In the genomic region with DNA sequence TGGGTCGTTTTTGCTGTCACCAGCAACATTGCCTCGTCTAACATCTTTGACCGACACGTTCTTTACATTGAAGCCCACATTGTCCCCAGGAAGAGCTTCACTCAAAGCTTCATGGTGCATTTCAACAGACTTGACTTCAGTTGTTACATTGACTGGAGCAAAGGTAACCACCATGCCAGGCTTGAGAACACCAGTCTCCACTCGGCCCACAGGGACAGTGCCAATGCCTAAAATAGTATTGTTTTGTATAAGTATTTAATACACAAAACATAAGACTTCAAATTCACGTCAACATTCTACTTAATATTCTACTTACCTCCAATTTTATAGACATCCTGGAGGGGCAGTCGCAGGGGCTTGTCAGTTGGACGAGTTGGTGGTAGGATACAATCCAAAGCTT, we compare ENCODE assay signal across 8 mouse cellular contexts. TPM values are rescaled to one million over a fixed set of nuclear protein-coding genes. Genes with fewer than 3 reads are reported as not detected.
DNase-seq lines count a peak whose midpoint lies in the region; ATAC-seq and TF ChIP-seq lines count a peak whose summit lies in the region.
"Not testable (repeated sequence)": the region's sequence is repeated elsewhere in the genome, so short reads cannot be mapped to it uniquely, and the experiment has no call there.

No protein-coding gene starts in this region.

- DNase-seq in B cell, adult 2 months = peak; percentile 17 to 18
- DNase-seq in embryonic facial prominence, embryonic 10.5 days (ENCODE audit: low spot score); forebrain, embryonic 14.5 days (ENCODE audit: low spot score); limb, embryonic 14.5 days (ENCODE audit: low spot score); neural tube, embryonic 11.5 days (ENCODE audit: low spot score): not testable (repeated sequence)

- H3K27me3 ChIP-seq in embryonic facial prominence, embryonic 10.5 days (replicated peaks; ENCODE audit: low read depth, poor library complexity, severe bottlenecking); forebrain, embryonic 14.5 days (replicated peaks; ENCODE audit: control insufficient read depth, insufficient read depth, low read length); heart, embryonic 16.5 days (ENCODE audit: control insufficient read depth, insufficient read depth, low read length); intestine, embryonic 15.5 days (replicated peaks); limb, embryonic 14.5 days (ENCODE audit: control insufficient read depth, insufficient read depth, low read length); lung, embryonic 16.5 days (ENCODE audit: control insufficient read depth, insufficient read depth, low read depth, low read length); neural tube, embryonic 11.5 days (ENCODE audit: control insufficient read depth, insufficient read depth, low read length): not testable (repeated sequence)

- WGBS in embryonic facial prominence, embryonic 10.5 days = 33% methylated on average over 8 of the region's 8 CpGs
- 19% methylated on average over 7 of the region's 8 CpGs for WGBS in forebrain, embryonic 14.5 days
- 17% methylated on average over 8 of the region's 8 CpGs for WGBS in heart, embryonic 16.5 days
- WGBS in intestine, embryonic 15.5 days = 23% methylated on average over 8 of the region's 8 CpGs
- 27% methylated on average over 6 of the region's 8 CpGs for WGBS in limb, embryonic 14.5 days
- 21% methylated on average over 8 of the region's 8 CpGs for WGBS in lung, embryonic 16.5 days
- 34% methylated on average over 8 of the region's 8 CpGs for WGBS in neural tube, embryonic 11.5 days

- H3K36me3 ChIP-seq in embryonic facial prominence, embryonic 10.5 days (replicated peaks) = peaks cover 55% of the 10 kb centered on the region
- H3K36me3 ChIP-seq in forebrain, embryonic 14.5 days (ENCODE audit: control insufficient read depth, insufficient read depth, low read length) = peaks cover 50% of the 10 kb centered on the region
- peaks cover 31% of the 10 kb centered on the region for H3K36me3 ChIP-seq in heart, embryonic 16.5 days (ENCODE audit: control insufficient read depth, insufficient read depth)
- not testable (repeated sequence) for H3K36me3 ChIP-seq in intestine, embryonic 15.5 days; neural tube, embryonic 11.5 days (ENCODE audit: control insufficient read depth, insufficient read depth, low read length)
- peaks cover 57% of the 10 kb centered on the region for H3K36me3 ChIP-seq in limb, embryonic 14.5 days (ENCODE audit: control insufficient read depth, insufficient read depth, low read length)
- H3K36me3 ChIP-seq in lung, embryonic 16.5 days (ENCODE audit: control insufficient read depth, insufficient read depth, low read length) = peaks cover 23% of the 10 kb centered on the region

- H3K4me1 ChIP-seq in embryonic facial prominence, embryonic 10.5 days = peaks cover 17% of the 10 kb centered on the region
- H3K4me1 ChIP-seq in forebrain, embryonic 14.5 days (ENCODE audit: control insufficient read depth, insufficient read depth, low read length); intestine, embryonic 15.5 days (replicated peaks); limb, embryonic 14.5 days (ENCODE audit: control insufficient read depth, insufficient read depth, low read length); neural tube, embryonic 11.5 days (ENCODE audit: control insufficient read depth, insufficient read depth, low read length): not testable (repeated sequence)
- H3K4me1 ChIP-seq in heart, embryonic 16.5 days (ENCODE audit: control insufficient read depth, insufficient read depth, low read length) = peaks cover 21% of the 10 kb centered on the region
- H3K4me1 ChIP-seq in lung, embryonic 16.5 days (replicated peaks; ENCODE audit: control insufficient read depth, insufficient read depth, low read length) = peaks cover 10% of the 10 kb centered on the region

- TF ChIP-seq POLR2A in limb, embryonic 14.5 days (IDR thresholded peaks at IDR 0.05; ENCODE audit: borderline replicate concordance, extremely low read depth, insufficient read depth, insufficient read length) = not testable (repeated sequence)

- peak overlapping the region; percentile 78 for H3K4me3 ChIP-seq in embryonic facial prominence, embryonic 10.5 days
- peak overlapping the region; percentile 100 for H3K4me3 ChIP-seq in forebrain, embryonic 14.5 days (ENCODE audit: low read depth, low read length)
- peak overlapping the region; percentile 100 for H3K4me3 ChIP-seq in heart, embryonic 16.5 days (ENCODE audit: low read length)
- H3K4me3 ChIP-seq in intestine, embryonic 15.5 days (replicated peaks) = peak overlapping the region; percentile 97
- peak overlapping the region; percentile 100 for H3K4me3 ChIP-seq in limb, embryonic 14.5 days (replicated peaks; ENCODE audit: low read length)
- H3K4me3 ChIP-seq in lung, embryonic 16.5 days (ENCODE audit: low read length) = peak overlapping the region; percentile 83
- peak overlapping the region; percentile 99 for H3K4me3 ChIP-seq in neural tube, embryonic 11.5 days (ENCODE audit: low read depth, low read length)

- peak overlapping the region; percentile 63 for H3K4me2 ChIP-seq in forebrain, embryonic 14.5 days (ENCODE audit: low read length)
- peak overlapping the region; percentile 67 for H3K4me2 ChIP-seq in heart, embryonic 16.5 days (ENCODE audit: low read depth, low read length)
- peak overlapping the region; percentile 54 for H3K4me2 ChIP-seq in intestine, embryonic 15.5 days (replicated peaks)
- peak overlapping the region; percentile 53 for H3K4me2 ChIP-seq in limb, embryonic 14.5 days (replicated peaks; ENCODE audit: low read depth, low read length, severe bottlenecking)
- peak overlapping the region; percentile 63 for H3K4me2 ChIP-seq in lung, embryonic 16.5 days (ENCODE audit: low read depth, low read length)
- peak overlapping the region; percentile 60 for H3K4me2 ChIP-seq in neural tube, embryonic 11.5 days (ENCODE audit: low read depth)

- H3K9ac ChIP-seq in forebrain, embryonic 14.5 days (ENCODE audit: low read length) = peak overlapping the region; percentile 43; the same call in 1 of the 2 replicates
- peak overlapping the region; percentile 59 for H3K9ac ChIP-seq in heart, embryonic 16.5 days (ENCODE audit: low read length)
- peak overlapping the region; percentile 11 for H3K9ac ChIP-seq in intestine, embryonic 15.5 days
- peak overlapping the region; percentile 100 for H3K9ac ChIP-seq in limb, embryonic 14.5 days (ENCODE audit: low read depth, low read length, severe bottlenecking)
- H3K9ac ChIP-seq in lung, embryonic 16.5 days (ENCODE audit: low read length) = peak overlapping the region; percentile 48; the same call in 1 of the 2 replicates
- H3K9ac ChIP-seq in neural tube, embryonic 11.5 days (ENCODE audit: low read length) = peak overlapping the region; percentile 49

- ATAC-seq in forebrain, embryonic 14.5 days; heart, embryonic 16.5 days (replicated peaks; ENCODE audit: extremely low read depth, insufficient read depth, low FRiP score); intestine, embryonic 15.5 days; limb, embryonic 14.5 days (ENCODE audit: low FRiP score, low read depth); lung, embryonic 16.5 days (ENCODE audit: low read depth); neural tube, embryonic 11.5 days (ENCODE audit: insufficient read depth, low FRiP score, low TSS enrichment): not testable (repeated sequence)

- not testable (repeated sequence) for H3K27ac ChIP-seq in embryonic facial prominence, embryonic 10.5 days (replicated peaks); forebrain, embryonic 14.5 days (ENCODE audit: low read depth, low read length); heart, embryonic 16.5 days (ENCODE audit: low read length); intestine, embryonic 15.5 days; limb, embryonic 14.5 days (replicated peaks; ENCODE audit: low read depth, low read length); lung, embryonic 16.5 days (ENCODE audit: low read length); neural tube, embryonic 11.5 days (ENCODE audit: low read depth, low read length)

- H3K9me3 ChIP-seq in embryonic facial prominence, embryonic 10.5 days; forebrain, embryonic 14.5 days (replicated peaks; ENCODE audit: control insufficient read depth, low read length); heart, embryonic 16.5 days (replicated peaks; ENCODE audit: control insufficient read depth, low read length); intestine, embryonic 15.5 days; limb, embryonic 14.5 days (ENCODE audit: control insufficient read depth, low read length); lung, embryonic 16.5 days (ENCODE audit: control insufficient read depth, low read length); neural tube, embryonic 11.5 days (ENCODE audit: control insufficient read depth, low read length): not testable (repeated sequence)

RNA-seq across cellular contexts. Expression of a gene that starts 9.6 kb away (rescaled TPM):
- 3,747 and 3,838 TPM in 2 replicates for polyA plus RNA-seq in embryonic facial prominence, embryonic 10.5 days (2016; fragmentation: Nextera tagmentation; extraction: Ambion mirVana)
- 4,517 and 5,265 TPM in 2 replicates for polyA plus RNA-seq in forebrain, embryonic 14.5 days (2014; fragmentation: Nextera tagmentation; extraction: Ambion mirVana)
- 3,112 and 3,297 TPM in 2 replicates for polyA plus RNA-seq in heart, embryonic 16.5 days (2015; fragmentation: Nextera tagmentation; extraction: Ambion mirVana)
- 4,456 and 4,538 TPM in 2 replicates for polyA plus RNA-seq in intestine, embryonic 15.5 days (2015; fragmentation: Nextera tagmentation; extraction: Ambion mirVana)
- 7,521 and 9,083 TPM in 2 replicates for polyA plus RNA-seq in limb, embryonic 14.5 days (2012; rRNA removed)
- 6,070 and 6,314 TPM in 2 replicates for polyA plus RNA-seq in limb, embryonic 14.5 days (2014; fragmentation: Nextera tagmentation; extraction: Ambion mirVana)
- 4,476 and 4,740 TPM in 2 replicates for polyA plus RNA-seq in lung, embryonic 16.5 days (2015; fragmentation: Nextera tagmentation; extraction: Ambion mirVana)
- polyA plus RNA-seq in neural tube, embryonic 11.5 days (2014; fragmentation: Nextera tagmentation; extraction: Ambion mirVana) = 4,747 and 4,837 TPM in 2 replicates

RNA-seq across cellular contexts. Expression of a gene that starts 30.7 kb away (rescaled TPM):
- polyA plus RNA-seq in embryonic facial prominence, embryonic 10.5 days (2016; fragmentation: Nextera tagmentation; extraction: Ambion mirVana) = 0.30 and 0.78 TPM in 2 replicates
- 0.52 and 0.56 TPM in 2 replicates for polyA plus RNA-seq in forebrain, embryonic 14.5 days (2014; fragmentation: Nextera tagmentation; extraction: Ambion mirVana)
- 0.49 and 0.50 TPM in 2 replicates for polyA plus RNA-seq in heart, embryonic 16.5 days (2015; fragmentation: Nextera tagmentation; extraction: Ambion mirVana)
- polyA plus RNA-seq in intestine, embryonic 15.5 days (2015; fragmentation: Nextera tagmentation; extraction: Ambion mirVana) = 0.32 and 0.64 TPM in 2 replicates
- 0.15 and 0.18 TPM in 2 replicates for polyA plus RNA-seq in limb, embryonic 14.5 days (2012; rRNA removed)
- polyA plus RNA-seq in limb, embryonic 14.5 days (2014; fragmentation: Nextera tagmentation; extraction: Ambion mirVana) = 0.39 and 0.83 TPM in 2 replicates
- polyA plus RNA-seq in lung, embryonic 16.5 days (2015; fragmentation: Nextera tagmentation; extraction: Ambion mirVana) = 1.0 and 1.3 TPM in 2 replicates
- 1.0 TPM in 1 of 2 replicates, not detected in the other for polyA plus RNA-seq in neural tube, embryonic 11.5 days (2014; fragmentation: Nextera tagmentation; extraction: Ambion mirVana)

RNA-seq across cellular contexts. Expression of a gene that starts 31.3 kb away (rescaled TPM):
- 23.0 and 23.8 TPM in 2 replicates for polyA plus RNA-seq in embryonic facial prominence, embryonic 10.5 days (2016; fragmentation: Nextera tagmentation; extraction: Ambion mirVana)
- 23.0 and 25.5 TPM in 2 replicates for polyA plus RNA-seq in forebrain, embryonic 14.5 days (2014; fragmentation: Nextera tagmentation; extraction: Ambion mirVana)
- polyA plus RNA-seq in heart, embryonic 16.5 days (2015; fragmentation: Nextera tagmentation; extraction: Ambion mirVana) = 30.1 and 32.8 TPM in 2 replicates
- 24.2 and 24.6 TPM in 2 replicates for polyA plus RNA-seq in intestine, embryonic 15.5 days (2015; fragmentation: Nextera tagmentation; extraction: Ambion mirVana)
- polyA plus RNA-seq in limb, embryonic 14.5 days (2012; rRNA removed) = 19.2 and 20.3 TPM in 2 replicates
- 22.7 and 23.3 TPM in 2 replicates for polyA plus RNA-seq in limb, embryonic 14.5 days (2014; fragmentation: Nextera tagmentation; extraction: Ambion mirVana)
- polyA plus RNA-seq in lung, embryonic 16.5 days (2015; fragmentation: Nextera tagmentation; extraction: Ambion mirVana) = 22.5 and 22.8 TPM in 2 replicates
- polyA plus RNA-seq in neural tube, embryonic 11.5 days (2014; fragmentation: Nextera tagmentation; extraction: Ambion mirVana) = 23.1 and 23.4 TPM in 2 replicates

RNA-seq across cellular contexts. Expression of a gene that starts 36.3 kb away (rescaled TPM):
- polyA plus RNA-seq in embryonic facial prominence, embryonic 10.5 days (2016; fragmentation: Nextera tagmentation; extraction: Ambion mirVana) = 0.21 and 0.55 TPM in 2 replicates
- polyA plus RNA-seq in forebrain, embryonic 14.5 days (2014; fragmentation: Nextera tagmentation; extraction: Ambion mirVana) = 0.50 and 0.51 TPM in 2 replicates
- polyA plus RNA-seq in heart, embryonic 16.5 days (2015; fragmentation: Nextera tagmentation; extraction: Ambion mirVana) = 1.4 and 1.5 TPM in 2 replicates
- 2.3 and 2.4 TPM in 2 replicates for polyA plus RNA-seq in intestine, embryonic 15.5 days (2015; fragmentation: Nextera tagmentation; extraction: Ambion mirVana)
- 3.9 and 4.3 TPM in 2 replicates for polyA plus RNA-seq in limb, embryonic 14.5 days (2012; rRNA removed)
- polyA plus RNA-seq in limb, embryonic 14.5 days (2014; fragmentation: Nextera tagmentation; extraction: Ambion mirVana) = 2.4 and 2.8 TPM in 2 replicates
- 1.9 and 2.7 TPM in 2 replicates for polyA plus RNA-seq in lung, embryonic 16.5 days (2015; fragmentation: Nextera tagmentation; extraction: Ambion mirVana)
- polyA plus RNA-seq in neural tube, embryonic 11.5 days (2014; fragmentation: Nextera tagmentation; extraction: Ambion mirVana) = 0.84 and 0.93 TPM in 2 replicates

Comparison
In these comparisons a context has a peak if more than half of its experiments do, and no peak if none do; other contexts are left out.
1. H3K9ac ChIP-seq: peak in every context shown above with its lines; median percentile 100 in limb, embryonic 14.5 days; 59 in heart, embryonic 16.5 days; 49 in neural tube, embryonic 11.5 days; 48 in lung, embryonic 16.5 days; 43 in forebrain, embryonic 14.5 days; 11 in intestine, embryonic 15.5 days.